Mouse (Mus musculus) intestine, embryonic 15.5 days (tissue): Measurements from ENCODE around the gene Gm12248. TPM values are rescaled to one million over a fixed set of nuclear protein-coding genes. Genes with fewer than 3 reads are reported as not detected.

ENCODE experiments used
- ATAC-seq: fragments of 200-750 bp; cut with Nextera tagmentation; 2 replicates; pipeline ENCODE4 v1.8.0; 2017; ENCODE audit warnings: moderate TSS enrichment, moderate library complexity
- H3K27ac ChIP-seq: fragments of 300-500 bp; sonication (generic); 2 replicates; pipeline ENCODE4 v1.5.1; 2015; ENCODE audit warnings: mild to moderate bottlenecking, inconsistent platforms
- H3K27me3 ChIP-seq: fragments of 300-500 bp; sonication (generic); replicated peaks from 2 replicates; pipeline ENCODE4 v1.6.1; 2015; ENCODE audit warnings: inconsistent platforms
- H3K36me3 ChIP-seq: fragments of 300-500 bp; sonication (generic); 2 replicates; pipeline ENCODE4 v1.6.1; 2015; ENCODE audit warnings: inconsistent platforms
- H3K4me1 ChIP-seq: fragments of 300-500 bp; sonication (generic); replicated peaks from 2 replicates; pipeline ENCODE4 v1.6.1; 2015; ENCODE audit warnings: inconsistent platforms
- H3K4me2 ChIP-seq: fragments of 300-500 bp; sonication (generic); replicated peaks from 2 replicates; pipeline ENCODE4 v1.6.1; 2015; ENCODE audit warnings: mild to moderate bottlenecking, inconsistent platforms
- H3K4me3 ChIP-seq: fragments of 300-500 bp; sonication (generic); replicated peaks from 2 replicates; pipeline ENCODE4 v1.5.1; 2015; ENCODE audit warnings: inconsistent platforms
- H3K9ac ChIP-seq: fragments of 300-500 bp; sonication (generic); 2 replicates; pipeline ENCODE4 v1.6.1; 2015; ENCODE audit warnings: inconsistent platforms
- H3K9me3 ChIP-seq: fragments of 300-500 bp; sonication (generic); 2 replicates; pipeline ENCODE4 v1.6.1; 2016; ENCODE audit warnings: inconsistent platforms
- WGBS: fragments of 180-500 bp; shearing (Covaris S2); methylation state at CpG from one replicate; pipeline ENCODE4 v1.1.7; 2015; 5-methylcytosine and 5-hydroxymethylcytosine counted together
- polyA plus RNA-seq: library from polyadenylated mRNA; unstranded; fragments of >200 nt; fragmentation: Nextera tagmentation; extraction: Ambion mirVana; gene quantifications from 2 replicates; pipeline ENCODE4 v1.2.1, GENCODE M21; 2015

Gene Gm12248
- polyA plus RNA-seq, 1 experiment from 2014 or later: not detected

GRCm38 (mm10) chr11:58120655-58121054, 27.7 kb upstream of the Gm12248 start:
- Histone ChIP-seq H3K4me3 (no peak overlapping the region), H3K27ac (no peak overlapping the region), H3K4me1 (no peaks in the 10 kb centered on the region), H3K9ac (no peak overlapping the region), H3K36me3 (peaks cover 37% of the 10 kb centered on the region), H3K4me2 (no peak overlapping the region), H3K9me3 (no peaks in the 10 kb centered on the region), H3K27me3 (no peaks in the 10 kb centered on the region)
- WGBS: 83% methylated on average over 3 of the region's 3 CpGs
- ATAC-seq: no peak

DNA sequence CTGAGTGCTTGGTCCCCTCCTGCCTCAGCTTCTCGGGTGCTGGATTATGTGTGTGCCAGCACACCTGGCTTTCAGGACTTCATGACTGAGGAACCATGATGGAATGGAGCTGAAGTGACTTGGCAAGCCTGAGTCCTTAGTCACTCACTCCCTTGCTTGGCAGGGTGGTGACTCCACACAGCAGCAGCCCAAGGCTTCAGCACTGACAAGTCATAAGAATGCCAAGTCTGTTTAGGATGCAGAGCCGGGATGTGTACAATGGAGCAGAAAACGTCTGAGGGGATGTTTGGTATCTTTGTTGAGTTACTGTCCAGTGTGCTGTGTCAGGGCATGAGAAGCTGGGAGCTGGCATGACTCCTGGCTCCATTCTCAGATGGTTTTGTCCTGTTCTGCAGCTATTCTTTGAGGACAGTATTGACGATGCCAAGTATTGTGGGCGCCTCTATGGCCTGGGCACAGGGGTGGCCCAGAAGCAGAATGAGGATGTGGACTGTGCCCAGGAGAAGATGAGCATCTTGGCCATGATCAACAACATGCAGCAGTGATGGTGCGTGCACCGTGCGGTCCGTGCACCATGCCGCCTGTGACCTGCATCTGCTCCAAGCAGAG, 24.2 kb upstream of the Gm12248 start:
- Histone ChIP-seq H3K4me2 (no peak overlapping the region), H3K9ac (no peak overlapping the region), H3K4me3 (no peak overlapping the region), H3K4me1 (no peaks in the 10 kb centered on the region), H3K27me3 (no peaks in the 10 kb centered on the region), H3K9me3 (no peaks in the 10 kb centered on the region), H3K36me3 (peaks cover 55% of the 10 kb centered on the region), H3K27ac (no peak overlapping the region)
- 88% methylated on average over 10 of the region's 10 CpGs for WGBS
- ATAC-seq: no peak

DNA sequence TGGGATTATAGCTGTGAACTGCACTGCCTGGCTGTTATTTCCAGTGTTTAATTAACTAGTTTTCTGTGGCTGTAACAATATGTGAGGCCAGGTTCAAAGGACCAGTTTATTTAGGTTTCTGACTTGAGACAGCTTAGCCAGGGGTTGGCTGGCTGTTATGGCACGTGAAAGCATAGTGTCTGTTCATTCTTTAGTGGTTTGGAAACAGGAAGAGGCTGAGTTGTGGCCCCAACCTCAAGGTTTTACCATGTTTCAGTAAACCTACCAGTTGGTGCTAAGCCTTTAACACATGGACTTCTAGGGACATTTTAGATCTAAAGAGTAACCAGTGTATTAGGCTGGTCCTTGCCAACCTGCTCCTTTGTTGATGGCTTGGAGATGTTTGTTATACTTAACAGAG, 23.6 kb upstream of the Gm12248 start:
- H3K4me2 ChIP-seq: no peak overlapping the region
- no peak overlapping the region for H3K4me3 ChIP-seq
- H3K27me3 ChIP-seq: no peaks in the 10 kb centered on the region
- ATAC-seq: no peak
- no peak overlapping the region for H3K9ac ChIP-seq
- 73% methylated on average over 1 of the region's 1 CpGs for WGBS
- no peak overlapping the region for H3K27ac ChIP-seq
- no peaks in the 10 kb centered on the region for H3K9me3 ChIP-seq
- H3K4me1 ChIP-seq: no peaks in the 10 kb centered on the region
- peaks cover 49% of the 10 kb centered on the region for H3K36me3 ChIP-seq

DNA sequence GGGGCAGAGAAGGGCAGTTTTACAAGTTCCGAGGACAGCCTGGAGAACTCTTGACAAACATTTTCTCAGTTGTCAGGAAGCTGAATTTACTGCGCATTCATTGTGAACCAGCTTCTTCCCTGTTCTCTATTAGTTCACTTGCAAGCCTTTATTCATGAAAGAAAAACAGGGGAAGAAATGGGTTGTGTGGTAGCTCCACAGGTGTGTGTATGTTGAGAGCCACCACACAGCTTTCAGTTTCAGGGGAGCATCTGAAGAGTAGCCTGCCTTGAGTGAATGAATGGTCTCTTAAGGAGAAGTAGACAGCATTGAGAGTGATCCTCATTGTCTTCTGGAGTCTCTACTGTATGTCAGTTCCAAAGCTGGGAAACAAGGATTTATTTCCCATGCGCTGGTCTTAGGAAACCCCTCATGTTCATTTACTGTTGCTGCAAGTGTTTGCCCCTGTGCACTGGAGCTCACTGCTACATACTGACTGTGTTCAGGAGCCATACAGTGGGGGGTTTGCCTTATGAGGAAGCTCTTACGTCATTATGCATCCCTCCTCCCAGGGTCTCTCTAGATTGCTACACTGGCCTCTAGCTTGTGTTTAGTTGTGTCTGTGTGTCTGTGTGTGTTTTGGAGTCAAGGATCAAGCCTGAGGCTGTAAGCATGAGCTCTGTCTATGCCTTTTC, 14.9 kb upstream of the Gm12248 start:
- Histone ChIP-seq H3K27ac (no peak overlapping the region), H3K9ac (no peak overlapping the region), H3K27me3 (no peaks in the 10 kb centered on the region), H3K9me3 (no peaks in the 10 kb centered on the region), H3K36me3 (peaks cover 24% of the 10 kb centered on the region), H3K4me3 (no peak overlapping the region), H3K4me2 (no peak overlapping the region), H3K4me1 (peaks cover 11% of the 10 kb centered on the region)
- no peak for ATAC-seq
- 85% methylated on average over 4 of the region's 4 CpGs for WGBS

- Histone ChIP-seq H3K27me3 (no peaks in the 10 kb centered on the region), H3K27ac (no peak overlapping the region), H3K9me3 (no peaks in the 10 kb centered on the region), H3K36me3 (peaks cover 22% of the 10 kb centered on the region), H3K4me2 (no peak overlapping the region), H3K9ac (no peak overlapping the region), H3K4me3 (no peak overlapping the region), H3K4me1 (peaks cover 11% of the 10 kb centered on the region)
- WGBS: 59% methylated on average over 3 of the region's 3 CpGs
- no peak for ATAC-seq
These were observed 14.1 kb upstream of the Gm12248 start for GRCm38 (mm10) chr11:58107009-58107408.

- Histone ChIP-seq H3K4me2 (peak overlapping the region; percentile 60), H3K36me3 (peaks cover 5% of the 10 kb centered on the region; the same call in 1 of the 2 replicates), H3K4me1 (peaks cover 11% of the 10 kb centered on the region), H3K27me3 (no peaks in the 10 kb centered on the region), H3K9ac (peak overlapping the region; percentile 94), H3K27ac (peak overlapping the region; percentile 95), H3K4me3 (peak overlapping the region; percentile 97), H3K9me3 (no peaks in the 10 kb centered on the region)
- under 1% methylated on average over 24 of the region's 24 CpGs for WGBS
- no peak; the same call in 1 of the 2 replicates for ATAC-seq
These were observed 11.4 kb upstream of the Gm12248 start for GRCm38 (mm10) chr11:58104351-58104791.

DNA sequence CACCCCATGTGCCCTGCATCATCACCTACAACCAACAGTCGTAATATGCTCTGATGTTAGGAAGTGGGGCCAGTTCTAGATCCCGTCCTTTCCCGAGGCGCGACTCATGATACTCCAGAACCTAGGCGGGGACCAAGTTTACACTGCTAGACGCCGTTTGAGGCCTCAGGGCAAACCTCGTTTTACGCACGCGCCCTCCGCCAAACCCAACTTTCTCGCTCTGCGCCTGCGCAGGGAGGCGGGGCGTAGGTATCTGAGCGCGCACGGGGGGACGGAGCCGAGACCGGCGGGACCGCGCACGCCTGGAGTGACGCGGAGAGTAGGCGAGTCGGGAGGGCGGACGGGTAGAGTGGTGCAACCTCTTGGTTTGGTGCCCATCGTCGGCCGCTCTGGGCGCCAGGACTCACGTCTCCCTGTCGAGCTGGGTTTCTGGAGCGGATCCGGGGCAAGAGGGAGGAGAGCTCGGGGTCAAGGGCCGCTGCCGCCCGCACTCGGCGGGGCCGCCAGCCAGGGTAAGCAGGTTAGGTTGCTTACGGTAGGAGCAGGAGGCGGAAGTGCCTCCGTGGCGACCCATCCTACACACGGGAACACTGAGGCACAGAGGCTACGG, 10.9 kb upstream of the Gm12248 start, which contains the start of gene Cnot8:
Gene Cnot8 (plus strand): TSS at position 457 of the 610 bp plus-strand sequence.
- no peaks in the 10 kb centered on the region for H3K27me3 ChIP-seq
- H3K36me3 ChIP-seq: 0 out of 2 replicates have a peak, but pooled peaks cover 5% of the 10 kb centered on the region
- peaks cover 11% of the 10 kb centered on the region for H3K4me1 ChIP-seq
- H3K27ac ChIP-seq: peak within 1 kb of the TSS; percentile 95
- peak within 1 kb of the TSS; percentile 97 for H3K4me3 ChIP-seq
- H3K4me2 ChIP-seq: peak within 1 kb of the TSS; percentile 72
- peak; percentile 98 for ATAC-seq
- WGBS: under 1% methylated on average over 54 of the region's 55 CpGs
- no peaks in the 10 kb centered on the region for H3K9me3 ChIP-seq
- H3K9ac ChIP-seq: peak within 1 kb of the TSS; percentile 94

- Histone ChIP-seq H3K27me3 (no peaks in the 10 kb centered on the region), H3K4me3 (peak overlapping the region; percentile 97), H3K9ac (peak overlapping the region; percentile 46), H3K36me3 (0 out of 2 replicates have a peak, but pooled peaks cover 1% of the 10 kb centered on the region), H3K27ac (peak overlapping the region; percentile 95), H3K4me2 (peak overlapping the region; percentile 72), H3K9me3 (no peaks in the 10 kb centered on the region), H3K4me1 (peaks cover 11% of the 10 kb centered on the region)
- WGBS: 56% methylated on average over 13 of the region's 13 CpGs
- ATAC-seq: no peak; the same call in 1 of the 2 replicates
These were observed 10.4 kb upstream of the Gm12248 start for GRCm38 (mm10) chr11:58103344-58103653.

DNA sequence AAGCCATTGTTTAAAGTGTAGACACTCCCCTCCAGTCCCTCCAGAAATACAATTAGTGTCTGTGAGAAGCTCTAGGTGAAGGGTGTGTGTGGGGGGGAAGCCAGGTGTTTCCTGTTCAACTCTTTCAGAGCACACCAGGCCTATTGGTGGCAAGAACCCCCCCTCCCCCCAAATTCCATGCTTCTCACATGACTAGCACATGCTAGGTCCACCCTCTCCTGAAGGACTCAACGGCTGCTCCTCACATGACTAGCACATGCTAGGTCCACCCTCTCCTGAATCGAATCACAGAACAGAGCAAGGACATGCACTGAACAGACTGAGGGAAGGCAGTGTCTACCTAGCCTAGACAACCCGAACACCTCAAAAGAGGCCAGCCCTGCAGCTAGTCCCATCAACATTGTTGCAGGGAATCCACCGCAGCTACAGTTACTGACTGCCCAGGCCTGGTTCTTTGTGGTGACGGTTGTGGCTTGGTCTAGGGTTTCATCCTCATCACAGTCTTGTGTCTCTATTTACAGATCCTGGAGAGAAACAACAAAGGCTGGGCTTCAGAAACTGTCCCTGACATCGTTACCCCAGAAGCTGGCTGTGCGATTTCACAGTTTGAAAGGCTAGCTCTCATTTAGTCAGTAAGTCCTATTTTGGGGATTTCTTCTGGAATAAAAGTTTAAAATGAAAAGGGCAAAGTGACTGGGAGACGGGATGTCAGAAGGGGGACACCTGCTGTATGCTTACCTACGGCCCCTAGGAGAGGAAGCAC, 9.8 kb upstream of the Gm12248 start:
- no peaks in the 10 kb centered on the region for H3K27me3 ChIP-seq
- H3K4me1 ChIP-seq: peaks cover 11% of the 10 kb centered on the region
- H3K4me3 ChIP-seq: peak overlapping the region; percentile 97; the same call in 1 of the 2 replicates
- no peak for ATAC-seq
- H3K27ac ChIP-seq: no peak overlapping the region
- no peaks in the 10 kb centered on the region for H3K36me3 ChIP-seq
- WGBS: 84% methylated on average over 9 of the region's 9 CpGs
- peak overlapping the region; percentile 72 for H3K4me2 ChIP-seq
- H3K9ac ChIP-seq: peak overlapping the region; percentile 46
- H3K9me3 ChIP-seq: no peaks in the 10 kb centered on the region

DNA sequence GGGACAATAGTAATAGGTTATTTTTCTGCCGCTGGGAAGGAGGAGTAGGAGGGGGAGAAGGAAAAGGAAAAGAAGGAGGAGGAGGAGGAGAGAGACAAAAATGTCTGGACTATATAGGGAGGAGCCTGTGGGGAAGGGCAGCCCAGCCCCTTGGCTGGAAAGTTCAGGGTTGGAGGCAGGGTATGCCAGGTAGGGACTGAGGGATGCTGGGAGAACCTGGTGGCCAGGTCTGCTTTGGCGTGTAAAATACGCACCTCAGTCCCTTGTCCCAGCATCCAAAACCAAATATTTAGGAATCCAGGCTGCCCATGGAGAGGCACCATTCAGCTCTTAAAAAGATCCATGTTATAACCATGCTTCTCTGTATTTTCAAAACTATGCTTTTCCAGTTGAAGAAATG, 9.2 kb upstream of the Gm12248 start:
- ATAC-seq: no peak
- 69% methylated on average over 3 of the region's 3 CpGs for WGBS
- Histone ChIP-seq H3K27ac (no peak overlapping the region), H3K4me1 (peaks cover 11% of the 10 kb centered on the region), H3K27me3 (no peaks in the 10 kb centered on the region), H3K36me3 (no peaks in the 10 kb centered on the region), H3K9ac (no peak overlapping the region), H3K9me3 (no peaks in the 10 kb centered on the region), H3K4me2 (no peak overlapping the region), H3K4me3 (no peak overlapping the region)

GRCm38 (mm10) chr11:58101194-58101720, 8.3 kb upstream of the Gm12248 start:
- H3K36me3 ChIP-seq: no peaks in the 10 kb centered on the region
- ATAC-seq: no peak
- no peak overlapping the region for H3K4me3 ChIP-seq
- no peak overlapping the region for H3K27ac ChIP-seq
- H3K4me2 ChIP-seq: no peak overlapping the region
- peaks cover 11% of the 10 kb centered on the region for H3K4me1 ChIP-seq
- no peaks in the 10 kb centered on the region for H3K27me3 ChIP-seq
- no peak overlapping the region for H3K9ac ChIP-seq
- H3K9me3 ChIP-seq: no peaks in the 10 kb centered on the region
- WGBS: 84% methylated on average over 4 of the region's 4 CpGs

GRCm38 (mm10) chr11:58100006-58100405, 7.1 kb upstream of the Gm12248 start:
- Histone ChIP-seq H3K4me1 (peaks cover 6% of the 10 kb centered on the region), H3K4me3 (no peak overlapping the region), H3K36me3 (no peaks in the 10 kb centered on the region), H3K27ac (no peak overlapping the region), H3K27me3 (no peaks in the 10 kb centered on the region), H3K9me3 (no peaks in the 10 kb centered on the region), H3K9ac (no peak overlapping the region), H3K4me2 (no peak overlapping the region)
- WGBS: 86% methylated on average over 2 of the region's 2 CpGs
- no peak for ATAC-seq
